Mouse (Mus musculus): Measurements from ENCODE around the gene Foxj3. TPM values are rescaled to one million over a fixed set of nuclear protein-coding genes. Genes with fewer than 3 reads are reported as not detected.

The Foxj3 gene
- polyA plus RNA-seq, 1 experiment = 14.9 TPM

DNA sequence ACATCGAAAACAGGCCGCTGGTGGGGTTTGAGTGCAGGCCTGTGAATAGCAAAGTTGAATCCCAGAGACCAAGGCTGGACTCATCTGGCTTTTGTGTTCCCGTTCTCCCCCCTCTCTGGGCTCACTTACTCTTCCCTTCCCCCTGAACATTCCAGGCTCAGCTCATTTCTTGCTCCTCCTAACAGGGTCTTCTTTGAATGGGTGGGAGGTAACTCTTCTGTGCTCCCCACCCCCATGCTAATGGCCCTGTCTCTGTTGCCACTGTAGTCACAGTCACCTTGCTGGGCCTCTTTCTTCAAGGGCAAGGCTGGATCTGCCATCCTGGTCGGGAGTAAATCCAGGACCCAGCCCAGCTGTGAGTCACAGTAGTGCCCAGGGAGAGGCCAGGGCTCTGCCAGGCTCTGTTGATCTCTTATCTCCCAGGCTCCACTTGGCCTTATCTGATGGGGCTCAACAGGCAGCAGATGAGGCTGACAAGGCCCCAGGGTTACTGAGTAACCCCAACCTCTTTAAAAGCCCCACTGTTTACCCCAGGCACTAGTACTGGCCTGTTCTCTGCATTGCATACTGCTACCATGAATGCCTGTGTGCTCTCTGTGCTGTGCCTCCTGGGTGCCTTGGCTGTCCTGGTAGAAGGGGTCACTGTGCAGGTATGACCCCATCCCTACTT lies 100.5 kb downstream of the Foxj3 start, which contains the start of gene Guca2a:
Gene Guca2a (plus strand): TSS at position 529 of the 670 bp plus-strand sequence.
- peaks cover 2% of the 10 kb centered on the region; the same call in 1 of the 2 replicates for H3K4me1 ChIP-seq (ENCODE audit: control insufficient read depth, insufficient read depth, insufficient read length, low read length)
- H3K27ac ChIP-seq (replicated peaks; ENCODE audit: low read depth, low read length) = no peak within 1 kb of the TSS
- no peak within 1 kb of the TSS for H3K4me3 ChIP-seq (ENCODE audit: insufficient read depth, low read depth, low read length)

GRCm38 (mm10) chr4:119637946-119638345 lies 101.1 kb downstream of the Foxj3 start:
- H3K27ac ChIP-seq (replicated peaks; ENCODE audit: low read depth, low read length) = no peak overlapping the region
- H3K4me1 ChIP-seq (ENCODE audit: control insufficient read depth, insufficient read depth, insufficient read length, low read length) = peaks cover 2% of the 10 kb centered on the region; the same call in 1 of the 2 replicates
- no peak overlapping the region for H3K4me3 ChIP-seq (ENCODE audit: insufficient read depth, low read depth, low read length)

- Histone ChIP-seq H3K4me1 (ENCODE audit: control insufficient read depth, insufficient read depth, insufficient read length, low read length) (peaks cover 2% of the 10 kb centered on the region; the same call in 1 of the 2 replicates), H3K27ac (replicated peaks; ENCODE audit: low read depth, low read length) (no peak overlapping the region), H3K4me3 (ENCODE audit: insufficient read depth, low read depth, low read length) (no peak overlapping the region)
These were observed 101.9 kb downstream of the Foxj3 start for GRCm38 (mm10) chr4:119638656-119639055.

DNA sequence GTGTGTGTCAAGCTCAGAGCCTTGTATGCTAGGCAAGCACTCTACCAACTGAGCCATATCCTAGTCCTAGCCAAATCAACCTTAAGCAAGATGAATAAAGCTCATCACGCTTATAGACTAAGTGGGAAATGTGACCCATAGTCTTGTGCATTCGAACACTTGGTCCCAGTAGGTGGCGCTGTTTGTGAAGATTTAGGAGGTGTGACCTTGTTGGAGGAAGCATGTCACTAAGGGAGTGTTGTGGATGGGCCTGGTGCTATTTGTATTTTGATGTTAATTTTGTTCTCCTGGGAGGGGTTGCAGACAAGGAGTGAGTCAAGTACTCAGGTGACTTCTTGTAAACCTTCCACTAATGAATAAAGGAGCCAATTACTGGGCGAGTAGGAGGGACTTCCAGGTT lies 105.9 kb downstream of the Foxj3 start:
- Histone ChIP-seq H3K27ac (replicated peaks; ENCODE audit: low read depth, low read length) (no peak overlapping the region), H3K4me1 (ENCODE audit: control insufficient read depth, insufficient read depth, insufficient read length, low read length) (no peaks in the 10 kb centered on the region), H3K4me3 (ENCODE audit: insufficient read depth, low read depth, low read length) (no peak overlapping the region)

GRCm38 (mm10) chr4:119657011-119657410 lies 120.2 kb downstream of the Foxj3 start:
- H3K4me1 ChIP-seq (ENCODE audit: control insufficient read depth, insufficient read depth, insufficient read length, low read length) = no peaks in the 10 kb centered on the region
- no peak overlapping the region for H3K27ac ChIP-seq (replicated peaks; ENCODE audit: low read depth, low read length)
- H3K4me3 ChIP-seq (ENCODE audit: insufficient read depth, low read depth, low read length) = no peak overlapping the region

GRCm38 (mm10) chr4:119658246-119658645 lies 121.4 kb downstream of the Foxj3 start:
- no peak overlapping the region for H3K4me3 ChIP-seq (ENCODE audit: insufficient read depth, low read depth, low read length)
- no peaks in the 10 kb centered on the region for H3K4me1 ChIP-seq (ENCODE audit: control insufficient read depth, insufficient read depth, insufficient read length, low read length)
- H3K27ac ChIP-seq (replicated peaks; ENCODE audit: low read depth, low read length) = no peak overlapping the region

DNA sequence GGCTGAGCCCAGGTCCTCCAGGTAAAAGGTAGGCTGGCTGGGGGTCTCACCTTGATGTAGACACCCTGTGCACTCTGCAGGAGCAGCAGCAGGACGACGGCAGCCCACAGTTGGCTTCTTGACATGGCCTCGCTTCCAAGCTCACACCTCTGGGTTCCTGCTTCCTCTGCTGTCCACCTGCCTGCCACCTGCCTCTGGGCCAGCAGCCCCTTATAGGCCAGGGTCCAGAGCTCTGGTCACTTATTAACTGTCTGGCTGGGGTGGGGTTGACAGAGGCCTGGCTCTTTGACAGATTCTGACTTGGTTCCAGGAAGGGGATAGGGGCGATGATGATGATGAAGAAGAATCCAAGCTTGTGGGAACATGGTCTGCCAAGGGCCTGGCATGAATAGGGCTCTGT lies 121.9 kb downstream of the Foxj3 start, which contains the start of gene Guca2b:
Gene Guca2b (minus strand): TSS at position 224 of the 400 bp plus-strand sequence.
- no peak within 1 kb of the TSS for H3K27ac ChIP-seq (replicated peaks; ENCODE audit: low read depth, low read length)
- H3K4me3 ChIP-seq (ENCODE audit: insufficient read depth, low read depth, low read length) = no peak within 1 kb of the TSS
- no peaks in the 10 kb centered on the region for H3K4me1 ChIP-seq (ENCODE audit: control insufficient read depth, insufficient read depth, insufficient read length, low read length)

DNA sequence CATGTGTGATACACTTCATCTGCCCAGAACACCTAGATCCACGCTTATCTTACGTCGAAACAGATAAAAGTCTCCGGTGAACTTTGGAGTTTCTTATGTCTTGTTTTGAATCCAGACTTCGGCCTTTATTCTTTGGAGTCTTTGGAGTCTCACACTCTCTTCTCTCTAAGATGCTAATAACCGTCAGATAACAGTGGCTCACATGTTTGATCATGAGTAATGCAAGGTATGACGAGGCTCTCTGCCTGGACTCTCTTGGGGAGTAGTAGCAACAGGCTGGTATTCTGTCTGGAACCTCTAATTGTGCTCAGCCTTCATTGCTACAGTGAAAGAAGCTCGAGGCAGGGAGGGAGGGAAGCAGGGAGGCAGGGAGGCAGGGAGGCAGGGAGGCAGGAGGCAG lies 123.2 kb downstream of the Foxj3 start:
- H3K27ac ChIP-seq (replicated peaks; ENCODE audit: low read depth, low read length) = no peak overlapping the region
- H3K4me3 ChIP-seq (ENCODE audit: insufficient read depth, low read depth, low read length) = no peak overlapping the region
- no peaks in the 10 kb centered on the region for H3K4me1 ChIP-seq (ENCODE audit: control insufficient read depth, insufficient read depth, insufficient read length, low read length)

DNA sequence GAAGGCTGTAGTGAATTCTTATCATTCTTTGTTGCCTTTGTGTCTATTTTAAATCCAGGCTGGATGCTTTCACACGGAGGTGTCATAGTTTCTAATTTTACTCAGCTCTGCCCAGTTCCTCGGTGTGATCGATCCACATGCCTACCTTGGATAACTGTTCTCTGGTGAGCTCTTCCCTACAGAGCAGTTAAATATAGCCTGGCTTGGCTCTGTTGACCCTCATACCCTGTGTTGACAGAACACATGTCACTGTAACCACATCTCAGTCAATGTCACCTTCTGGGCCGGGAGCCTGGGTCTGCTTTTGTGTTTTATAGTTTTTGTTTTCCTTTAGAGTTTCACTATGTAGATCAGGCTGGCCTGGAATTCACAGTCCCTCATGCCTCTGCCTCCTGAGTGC lies 125.3 kb downstream of the Foxj3 start:
- Histone ChIP-seq H3K4me3 (ENCODE audit: insufficient read depth, low read depth, low read length) (no peak overlapping the region), H3K4me1 (ENCODE audit: control insufficient read depth, insufficient read depth, insufficient read length, low read length) (no peaks in the 10 kb centered on the region), H3K27ac (replicated peaks; ENCODE audit: low read depth, low read length) (no peak overlapping the region)

DNA sequence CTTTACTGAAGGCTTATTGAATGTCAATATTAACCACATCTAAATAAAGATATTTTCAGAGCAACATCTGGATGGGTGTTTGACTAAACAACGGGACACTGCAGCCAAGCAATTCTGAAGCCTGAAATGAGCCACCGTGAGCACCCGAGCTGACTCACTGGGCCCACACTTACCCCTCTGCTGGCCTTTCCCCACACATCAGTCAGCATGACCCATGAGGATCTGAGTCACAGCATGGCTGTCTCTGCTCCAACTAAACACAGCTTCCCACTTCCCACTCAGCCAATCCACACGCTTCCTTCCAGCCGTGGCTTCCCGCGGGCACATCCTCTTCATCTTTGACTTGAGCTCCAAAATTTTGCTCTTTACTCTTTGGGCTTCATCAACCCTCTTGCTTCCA lies 126.2 kb downstream of the Foxj3 start:
- H3K4me3 ChIP-seq (ENCODE audit: insufficient read depth, low read depth, low read length) = no peak overlapping the region
- no peaks in the 10 kb centered on the region for H3K4me1 ChIP-seq (ENCODE audit: control insufficient read depth, insufficient read depth, insufficient read length, low read length)
- H3K27ac ChIP-seq (replicated peaks; ENCODE audit: low read depth, low read length) = no peak overlapping the region

- Histone ChIP-seq H3K4me3 (ENCODE audit: insufficient read depth, low read depth, low read length) (no peak overlapping the region), H3K27ac (replicated peaks; ENCODE audit: low read depth, low read length) (no peak overlapping the region), H3K4me1 (ENCODE audit: control insufficient read depth, insufficient read depth, insufficient read length, low read length) (no peaks in the 10 kb centered on the region)
These were observed 126.7 kb downstream of the Foxj3 start for GRCm38 (mm10) chr4:119663409-119664095.

DNA sequence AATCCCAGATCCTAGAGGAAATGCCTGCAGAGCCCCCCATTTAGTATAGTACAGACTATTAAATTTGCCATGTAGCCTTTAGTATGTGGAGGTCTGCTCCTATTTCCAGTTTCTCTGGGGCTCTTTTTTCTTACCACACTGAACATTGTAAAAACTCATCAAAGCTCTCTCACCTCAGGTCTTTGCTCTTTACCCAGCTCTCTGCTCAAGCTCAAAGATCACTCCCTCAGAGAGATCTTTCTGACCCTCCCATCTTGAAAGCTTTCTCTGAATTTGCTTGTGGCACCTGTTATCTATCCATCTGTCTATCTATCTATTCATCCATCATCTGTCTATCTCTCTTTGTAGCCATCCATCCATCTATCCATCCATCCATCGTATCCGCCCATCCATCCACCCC lies 128.4 kb downstream of the Foxj3 start:
- Histone ChIP-seq H3K27ac (replicated peaks; ENCODE audit: low read depth, low read length) (no peak overlapping the region), H3K4me3 (ENCODE audit: insufficient read depth, low read depth, low read length) (no peak overlapping the region), H3K4me1 (ENCODE audit: control insufficient read depth, insufficient read depth, insufficient read length, low read length) (no peaks in the 10 kb centered on the region)

DNA sequence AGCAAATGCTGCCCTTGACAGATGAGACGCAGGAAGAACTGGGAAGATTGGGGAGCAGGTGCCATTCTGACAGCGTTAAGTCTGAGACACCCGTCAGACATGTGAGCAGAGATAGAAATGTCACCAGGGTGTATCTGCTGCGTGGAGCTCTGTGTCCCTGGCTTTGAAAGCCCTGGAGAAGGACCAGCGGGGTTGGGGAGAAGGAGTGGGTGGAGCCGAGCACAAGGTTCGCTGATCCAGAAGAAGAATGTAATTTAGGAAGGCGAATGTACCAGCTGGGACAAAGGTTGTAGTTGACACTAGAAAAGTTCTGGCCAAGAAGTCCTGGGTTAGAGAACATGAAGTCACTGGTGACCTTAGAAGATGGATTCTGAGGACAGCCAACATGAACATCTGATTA lies 129.3 kb downstream of the Foxj3 start:
- Histone ChIP-seq H3K4me1 (ENCODE audit: control insufficient read depth, insufficient read depth, insufficient read length, low read length) (no peaks in the 10 kb centered on the region), H3K27ac (replicated peaks; ENCODE audit: low read depth, low read length) (no peak overlapping the region), H3K4me3 (ENCODE audit: insufficient read depth, low read depth, low read length) (no peak overlapping the region)

DNA sequence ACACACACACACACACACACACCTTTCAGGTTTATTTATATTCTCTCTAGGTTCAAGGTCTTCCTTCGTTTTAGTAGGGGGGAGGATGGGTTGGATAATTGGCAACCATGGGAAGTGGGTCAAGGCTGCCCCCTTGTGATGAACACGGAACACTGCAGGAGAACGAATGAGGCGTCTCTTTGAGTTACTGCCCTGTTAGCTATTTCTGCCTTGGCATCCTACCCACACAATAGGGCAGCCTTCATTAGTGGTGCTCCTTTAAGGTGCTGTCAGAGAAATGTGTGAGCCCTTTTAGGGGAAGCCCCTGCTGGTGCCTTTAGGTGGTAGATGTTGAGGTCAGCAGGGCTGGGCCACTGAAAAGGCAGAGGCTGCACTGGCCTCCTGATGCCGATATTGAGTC lies 130.7 kb downstream of the Foxj3 start:
- Histone ChIP-seq H3K27ac (replicated peaks; ENCODE audit: low read depth, low read length) (no peak overlapping the region), H3K4me1 (ENCODE audit: control insufficient read depth, insufficient read depth, insufficient read length, low read length) (no peaks in the 10 kb centered on the region), H3K4me3 (ENCODE audit: insufficient read depth, low read depth, low read length) (no peak overlapping the region)

DNA sequence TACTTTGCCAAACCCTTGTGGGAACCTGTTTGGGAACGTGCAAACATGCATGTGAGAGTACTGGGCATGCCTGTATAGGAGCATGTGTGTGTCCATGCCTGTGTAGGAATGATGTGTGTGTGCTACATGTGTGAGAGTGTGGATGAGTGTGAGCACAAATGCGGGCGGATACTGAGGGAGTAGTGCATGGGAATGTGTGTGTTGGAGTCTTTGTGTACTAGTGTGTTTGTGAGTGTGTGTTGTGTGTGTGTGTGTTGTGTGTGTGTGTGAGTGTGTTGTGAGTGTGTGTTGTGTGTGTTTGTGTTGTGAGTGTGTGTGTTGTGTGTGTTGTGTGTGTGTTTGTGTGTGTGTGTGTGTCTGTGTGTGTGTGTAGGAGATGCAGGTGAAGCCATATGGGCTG lies 131.4 kb downstream of the Foxj3 start:
- Histone ChIP-seq H3K4me3 (ENCODE audit: insufficient read depth, low read depth, low read length) (no peak overlapping the region), H3K27ac (replicated peaks; ENCODE audit: low read depth, low read length) (no peak overlapping the region), H3K4me1 (ENCODE audit: control insufficient read depth, insufficient read depth, insufficient read length, low read length) (no peaks in the 10 kb centered on the region)

GRCm38 (mm10) chr4:119668596-119668995 lies 131.8 kb downstream of the Foxj3 start:
- no peak overlapping the region for H3K27ac ChIP-seq (replicated peaks; ENCODE audit: low read depth, low read length)
- no peaks in the 10 kb centered on the region for H3K4me1 ChIP-seq (ENCODE audit: control insufficient read depth, insufficient read depth, insufficient read length, low read length)
- H3K4me3 ChIP-seq (ENCODE audit: insufficient read depth, low read depth, low read length) = no peak overlapping the region

Data from brown adipose tissue, adult 24 weeks (tissue).